Mouse (Mus musculus) brain, embryonic 14.5 days (tissue): ENCODE measurements at regions not wholly inside any gene's neighbourhood (a gene's known extent, or its start where the extent isn't known, plus 50 kb on each side); places are given as distances from the start of the nearest gene placed in this dataset.
"Not testable (repeated sequence)": the region's sequence is repeated elsewhere in the genome, so short reads cannot be mapped to it uniquely, and the experiment has no call there.

Experiments
- DNase-seq: peaks from one replicate; pipeline ENCODE4 v3.0.0-alpha.2; 2011; ENCODE audit warnings: low read depth
- CTCF ChIP-seq: fragments of 200-500 bp; IDR thresholded peaks from 2 replicates; pipeline ENCODE4 v1.5.1; 2012; ENCODE audit warnings: inconsistent platforms, mild to moderate bottlenecking, moderate library complexity, borderline replicate concordance; ENCODE audit not compliant: insufficient read depth, insufficient read length; ENCODE audit errors: extremely low read depth
- POLR2A ChIP-seq: fragments of 200-500 bp; IDR thresholded peaks from 2 replicates; pipeline ENCODE4 v1.6.1; 2012; ENCODE audit warnings: mild to moderate bottlenecking, inconsistent platforms, borderline replicate concordance; ENCODE audit not compliant: poor library complexity, insufficient read depth, insufficient read length, severe bottlenecking; ENCODE audit errors: extremely low read depth

GRCm38 (mm10) chr13:5920422-5920821 lies 59.1 kb downstream of the Klf6 start:
- no peak for TF ChIP-seq POLR2A
- no peak for TF ChIP-seq CTCF
- no peak for DNase-seq

- no peak for TF ChIP-seq CTCF
- TF ChIP-seq POLR2A = no peak
- DNase-seq = no peak
Observed at GRCm38 (mm10) chr13:5931433-5931832, 70.2 kb downstream of the Klf6 start.

- TF ChIP-seq POLR2A = no peak
- no peak for TF ChIP-seq CTCF
- no peak for DNase-seq
Observed at GRCm38 (mm10) chr13:5937436-5937835, 76.2 kb downstream of the Klf6 start.

GRCm38 (mm10) chr13:5937970-5938369 lies 76.7 kb downstream of the Klf6 start:
- no peak for TF ChIP-seq POLR2A
- no peak for TF ChIP-seq CTCF
- no peak for DNase-seq

- no peak for DNase-seq
- no peak for TF ChIP-seq CTCF
- no peak for TF ChIP-seq POLR2A
Observed at GRCm38 (mm10) chr13:5939368-5939767, 78.1 kb downstream of the Klf6 start.

GRCm38 (mm10) chr13:5952863-5953262 lies 91.6 kb downstream of the Klf6 start:
- TF ChIP-seq CTCF (no peak), POLR2A (no peak)
- DNase-seq = peak; percentile 13

- not testable (repeated sequence) for DNase-seq
Observed at GRCm38 (mm10) chr13:5955121-5955520, 93.8 kb downstream of the Klf6 start.

- no peak for DNase-seq
- no peak for TF ChIP-seq POLR2A
- TF ChIP-seq CTCF = no peak
Observed at GRCm38 (mm10) chr13:5956145-5956544, 94.9 kb downstream of the Klf6 start.

GRCm38 (mm10) chr13:5962947-5963346 lies 101.7 kb downstream of the Klf6 start:
- TF ChIP-seq CTCF (no peak), POLR2A (no peak)
- no peak for DNase-seq

GRCm38 (mm10) chr13:5964626-5965025 lies 103.3 kb downstream of the Klf6 start:
- DNase-seq = no peak
- TF ChIP-seq POLR2A (no peak), CTCF (no peak)

- DNase-seq = peak; percentile 28
- TF ChIP-seq CTCF (no peak), POLR2A (no peak)
Observed at GRCm38 (mm10) chr13:5978615-5979014, 117.3 kb downstream of the Klf6 start.

- TF ChIP-seq POLR2A = no peak
- TF ChIP-seq CTCF = no peak
- no peak for DNase-seq
Observed at GRCm38 (mm10) chr13:5987491-5987890, 126.2 kb downstream of the Klf6 start.

GRCm38 (mm10) chr13:5988407-5988806 lies 127.1 kb downstream of the Klf6 start:
- TF ChIP-seq POLR2A (no peak), CTCF (no peak)
- no peak for DNase-seq
